Mouse (Mus musculus) stomach, postnatal 0 days (tissue): ENCODE results near the gene Maats1.
A peak's percentile ranks its signal among the peaks of the same experiment; 100 is the strongest.

Experiments used
- CTCF ChIP-seq: IDR thresholded peaks from 2 replicates; pipeline ENCODE4 v1.5.1; 2016; ENCODE audit warnings: antibody characterized with exemption, low read depth, mild to moderate bottlenecking, moderate library complexity
- EP300 ChIP-seq: optimal IDR thresholded peaks from 2 replicates; pipeline ENCODE3; 2016; ENCODE audit warnings: antibody characterized with exemption

GRCm38 (mm10) chr16:38255107-38255506 is 86.8 kb downstream of the Maats1 start:
- TF ChIP-seq CTCF (peak; percentile 45), EP300 (no peak)
